In the genomic region with DNA sequence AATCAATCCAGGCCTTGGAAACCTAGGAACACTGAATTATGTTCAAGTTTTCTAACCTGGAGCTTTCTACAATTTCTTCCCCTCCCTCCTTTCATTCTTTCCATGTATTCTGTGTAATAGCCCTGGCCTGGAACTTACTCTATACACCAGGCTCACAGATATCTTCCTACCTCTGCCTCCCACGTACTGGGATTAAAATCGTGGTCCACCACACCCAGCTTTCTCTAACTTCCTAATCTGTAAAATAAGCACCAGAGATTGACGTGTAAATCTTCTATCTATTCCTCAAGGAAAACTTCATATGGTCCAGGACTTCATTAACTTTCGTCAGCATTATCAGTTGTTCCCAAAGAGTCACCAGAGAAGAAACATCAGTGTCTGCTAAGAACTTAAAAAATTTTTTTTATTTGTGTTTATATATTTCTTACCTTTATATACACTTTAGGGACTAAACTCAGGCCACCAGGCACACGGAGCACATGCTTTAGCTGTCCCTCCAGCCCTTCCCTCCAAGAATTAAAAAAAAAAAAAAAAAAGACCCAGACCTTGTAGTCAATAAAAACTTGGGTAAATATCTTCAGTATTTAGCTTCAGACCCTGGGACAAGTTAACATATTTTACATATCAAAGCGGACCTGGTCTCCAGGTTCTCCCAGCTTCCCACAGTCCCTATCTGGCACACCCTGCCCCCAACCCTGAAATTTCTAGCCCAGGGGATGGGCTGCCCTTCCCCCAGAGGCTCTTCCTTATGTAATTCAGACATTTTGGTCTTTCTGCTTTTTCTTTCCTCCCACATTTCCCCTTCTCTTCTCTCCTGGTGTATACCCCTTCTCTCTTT, we compare ENCODE assay signal across 8 mouse cellular contexts. TPM values are rescaled to one million over a fixed set of nuclear protein-coding genes. Genes with fewer than 3 reads are reported as not detected.
A peak's percentile ranks its signal among the peaks of the same experiment; 100 is the strongest.
DNase-seq lines count a peak whose midpoint lies in the region; ATAC-seq lines count a peak whose summit lies in the region.

No protein-coding gene starts in this region.

- no peaks in the 10 kb centered on the region for H3K9me3 ChIP-seq in forebrain, embryonic 12.5 days
- no peaks in the 10 kb centered on the region for H3K9me3 ChIP-seq in liver, embryonic 12.5 days (replicated peaks)

- no peak for ATAC-seq in forebrain, embryonic 12.5 days (ENCODE audit: low FRiP score)
- no peak for ATAC-seq in liver, embryonic 12.5 days
- ATAC-seq in CD4-positive, CD25-positive, alpha-beta regulatory T cell, adult 4 months, result no peak

- H3K4me1 ChIP-seq in forebrain, embryonic 12.5 days, result peaks cover 32% of the 10 kb centered on the region
- peaks cover 62% of the 10 kb centered on the region for H3K4me1 ChIP-seq in liver, embryonic 12.5 days

- no peaks in the 10 kb centered on the region for H3K36me3 ChIP-seq in forebrain, embryonic 12.5 days (replicated peaks)
- H3K36me3 ChIP-seq in liver, embryonic 12.5 days, result no peaks in the 10 kb centered on the region

- WGBS in forebrain, embryonic 12.5 days, result 4% methylated on average over 6 of the region's 6 CpGs
- 8% methylated on average over 6 of the region's 6 CpGs for WGBS in liver, embryonic 12.5 days (ENCODE audit: insufficient replicate concordance)

- peak overlapping the region; percentile 99 for H3K27ac ChIP-seq in forebrain, embryonic 12.5 days
- peak overlapping the region; percentile 100 for H3K27ac ChIP-seq in liver, embryonic 12.5 days

- peak overlapping the region; percentile 78 for H3K9ac ChIP-seq in forebrain, embryonic 12.5 days
- peak overlapping the region; percentile 86 for H3K9ac ChIP-seq in liver, embryonic 12.5 days

- H3K4me3 ChIP-seq in forebrain, embryonic 12.5 days (replicated peaks), result peak overlapping the region; percentile 53
- H3K4me3 ChIP-seq in liver, embryonic 12.5 days, result peak overlapping the region; percentile 58

- peak overlapping the region; percentile 85 for H3K4me2 ChIP-seq in forebrain, embryonic 12.5 days
- peak overlapping the region; percentile 78 for H3K4me2 ChIP-seq in liver, embryonic 12.5 days

- H3K27me3 ChIP-seq in forebrain, embryonic 12.5 days, result no peaks in the 10 kb centered on the region
- H3K27me3 ChIP-seq in liver, embryonic 12.5 days (replicated peaks), result no peaks in the 10 kb centered on the region

- peak; percentile 76 for DNase-seq in heart, adult 11 months
- no peak for DNase-seq in heart, postnatal 4 days
- peak; percentile 90 for DNase-seq in ES-CJ7 (ENCODE audit: low read depth, low spot score)
- no peak for DNase-seq in frontal cortex, postnatal 10 days (ENCODE audit: low spot score in 2 of 2)
- DNase-seq in right cerebral cortex, adult 18-20 months, result no peak

RNA-seq across cellular contexts. Expression of a gene that starts 1.0 kb away (rescaled TPM):
- total RNA-seq in heart, postnatal 4 days (2021), result 100 to 1,000 TPM; 322 to 324 TPM
- polyA plus RNA-seq in forebrain, embryonic 12.5 days (2016; fragmentation: Nextera tagmentation; extraction: Ambion mirVana), result 137 and 142 TPM in 2 replicates
- 128 and 134 TPM in 2 replicates for polyA plus RNA-seq in liver, embryonic 12.5 days (2016; fragmentation: Nextera tagmentation; extraction: Ambion mirVana)
- polyA plus RNA-seq in CD4-positive, CD25-positive, alpha-beta regulatory T cell, adult 4 months (2017; shearing (Covaris generic)), result 10 to 100 TPM; 20.2 to 22.9 TPM

RNA-seq across cellular contexts. Expression of a gene that starts 6.9 kb away (rescaled TPM):
- total RNA-seq in heart, postnatal 4 days (2021), result 10 to 100 TPM; 52.4 to 58.7 TPM
- 5.8 and 6.6 TPM in 2 replicates for polyA plus RNA-seq in forebrain, embryonic 12.5 days (2016; fragmentation: Nextera tagmentation; extraction: Ambion mirVana)
- 5.3 and 6.2 TPM in 2 replicates for polyA plus RNA-seq in liver, embryonic 12.5 days (2016; fragmentation: Nextera tagmentation; extraction: Ambion mirVana)
- not detected for polyA plus RNA-seq in CD4-positive, CD25-positive, alpha-beta regulatory T cell, adult 4 months (2017; shearing (Covaris generic))

RNA-seq across cellular contexts. Expression of a gene that starts 8.3 kb away (rescaled TPM):
- 10 to 100 TPM; 62.5 to 79.1 TPM for total RNA-seq in heart, postnatal 4 days (2021)
- polyA plus RNA-seq in forebrain, embryonic 12.5 days (2016; fragmentation: Nextera tagmentation; extraction: Ambion mirVana), result 1.3 and 3.7 TPM in 2 replicates
- polyA plus RNA-seq in liver, embryonic 12.5 days (2016; fragmentation: Nextera tagmentation; extraction: Ambion mirVana), result 1.2 and 3.1 TPM in 2 replicates
- polyA plus RNA-seq in CD4-positive, CD25-positive, alpha-beta regulatory T cell, adult 4 months (2017; shearing (Covaris generic)), result under 1 TPM in 1 of 2 experiments, not detected in 1; 0.96 TPM

RNA-seq across cellular contexts. Expression of a gene that starts 8.4 kb away (rescaled TPM):
- total RNA-seq in heart, postnatal 4 days (2021), result 100 to 1,000 TPM; 278 to 296 TPM
- 7.2 and 9.5 TPM in 2 replicates for polyA plus RNA-seq in forebrain, embryonic 12.5 days (2016; fragmentation: Nextera tagmentation; extraction: Ambion mirVana)
- polyA plus RNA-seq in liver, embryonic 12.5 days (2016; fragmentation: Nextera tagmentation; extraction: Ambion mirVana), result 7.1 and 9.9 TPM in 2 replicates
- not detected for polyA plus RNA-seq in CD4-positive, CD25-positive, alpha-beta regulatory T cell, adult 4 months (2017; shearing (Covaris generic))

RNA-seq across cellular contexts. Expression of a gene that starts 11.2 kb away (rescaled TPM):
- total RNA-seq in heart, postnatal 4 days (2021), result 100 to 1,000 TPM; 624 to 645 TPM
- polyA plus RNA-seq in forebrain, embryonic 12.5 days (2016; fragmentation: Nextera tagmentation; extraction: Ambion mirVana), result 8.9 and 11.4 TPM in 2 replicates
- polyA plus RNA-seq in liver, embryonic 12.5 days (2016; fragmentation: Nextera tagmentation; extraction: Ambion mirVana), result 10.7 and 14.4 TPM in 2 replicates
- 1 to 10 TPM; 8.0 to 8.6 TPM for polyA plus RNA-seq in CD4-positive, CD25-positive, alpha-beta regulatory T cell, adult 4 months (2017; shearing (Covaris generic))

Comparison
In these comparisons a context has a peak if more than half of its experiments do, and no peak if none do; other contexts are left out.
1. DNase-seq: peak in heart, adult 11 months (single experiment) and ES-CJ7 (single experiment); none in heart, postnatal 4 days (single experiment), frontal cortex, postnatal 10 days (0 of 2) and right cerebral cortex, adult 18-20 months (single experiment).